Mouse (Mus musculus): ENCODE results near the gene Kmt5b. TPM values are rescaled to one million over a fixed set of nuclear protein-coding genes. Genes with fewer than 3 reads are reported as not detected.
A peak's percentile ranks its signal among the peaks of the same experiment; 100 is the strongest.

Kmt5b gene
- polyA plus RNA-seq, 1 experiment, result 7.4 TPM

- H3K4me3 ChIP-seq (ENCODE audit: control insufficient read depth, low read depth, low read length), result no peak overlapping the region
- no peaks in the 10 kb centered on the region for H3K4me1 ChIP-seq (ENCODE audit: control insufficient read depth, insufficient read depth, low read length)
- H3K27me3 ChIP-seq (ENCODE audit: control insufficient read depth, insufficient read depth, low read length), result no peaks in the 10 kb centered on the region
- no peak overlapping the region for H3K27ac ChIP-seq (ENCODE audit: control insufficient read depth, insufficient read depth, low read depth, low read length)
- TF ChIP-seq POLR2A (IDR thresholded peaks at IDR 0.05; ENCODE audit: control insufficient read depth, low read depth, low read length) (no peak), CTCF (IDR thresholded peaks at IDR 0.05; ENCODE audit: control insufficient read depth, insufficient read depth, insufficient replicate concordance, low read depth, low read length) (no peak)
- no peaks in the 10 kb centered on the region for H3K36me3 ChIP-seq (ENCODE audit: control insufficient read depth, insufficient read depth, low read length)
Measured at GRCm38 (mm10) chr19:3753240-3753633, 14.0 kb upstream of the Kmt5b start.

GRCm38 (mm10) chr19:3753738-3754137 lies 13.5 kb upstream of the Kmt5b start:
- TF ChIP-seq CTCF (IDR thresholded peaks at IDR 0.05; ENCODE audit: control insufficient read depth, insufficient read depth, insufficient replicate concordance, low read depth, low read length), result no peak
- TF ChIP-seq POLR2A (IDR thresholded peaks at IDR 0.05; ENCODE audit: control insufficient read depth, low read depth, low read length), result no peak
- no peak overlapping the region for H3K4me3 ChIP-seq (ENCODE audit: control insufficient read depth, low read depth, low read length)
- no peaks in the 10 kb centered on the region for H3K36me3 ChIP-seq (ENCODE audit: control insufficient read depth, insufficient read depth, low read length)
- H3K27ac ChIP-seq (ENCODE audit: control insufficient read depth, insufficient read depth, low read depth, low read length), result no peak overlapping the region
- no peaks in the 10 kb centered on the region for H3K27me3 ChIP-seq (ENCODE audit: control insufficient read depth, insufficient read depth, low read length)
- H3K4me1 ChIP-seq (ENCODE audit: control insufficient read depth, insufficient read depth, low read length), result peaks cover 2% of the 10 kb centered on the region; the same call in 1 of the 2 replicates

GRCm38 (mm10) chr19:3757861-3758260 lies 9.4 kb upstream of the Kmt5b start:
- peaks cover 3% of the 10 kb centered on the region; the same call in 1 of the 2 replicates for H3K4me1 ChIP-seq (ENCODE audit: control insufficient read depth, insufficient read depth, low read length)
- H3K4me3 ChIP-seq (ENCODE audit: control insufficient read depth, low read depth, low read length), result no peak overlapping the region
- H3K27me3 ChIP-seq (ENCODE audit: control insufficient read depth, insufficient read depth, low read length), result no peaks in the 10 kb centered on the region
- H3K36me3 ChIP-seq (ENCODE audit: control insufficient read depth, insufficient read depth, low read length), result no peaks in the 10 kb centered on the region
- no peak overlapping the region for H3K27ac ChIP-seq (ENCODE audit: control insufficient read depth, insufficient read depth, low read depth, low read length)
- no peak for TF ChIP-seq CTCF (IDR thresholded peaks at IDR 0.05; ENCODE audit: control insufficient read depth, insufficient read depth, insufficient replicate concordance, low read depth, low read length)
- TF ChIP-seq POLR2A (IDR thresholded peaks at IDR 0.05; ENCODE audit: control insufficient read depth, low read depth, low read length), result no peak

GRCm38 (mm10) chr19:3765221-3765820 lies 1.9 kb upstream of the Kmt5b start:
- no peak overlapping the region for H3K27ac ChIP-seq (ENCODE audit: control insufficient read depth, insufficient read depth, low read depth, low read length)
- no peaks in the 10 kb centered on the region for H3K27me3 ChIP-seq (ENCODE audit: control insufficient read depth, insufficient read depth, low read length)
- H3K36me3 ChIP-seq (ENCODE audit: control insufficient read depth, insufficient read depth, low read length), result no peaks in the 10 kb centered on the region
- H3K4me1 ChIP-seq (ENCODE audit: control insufficient read depth, insufficient read depth, low read length), result peaks cover 8% of the 10 kb centered on the region
- H3K4me3 ChIP-seq (ENCODE audit: control insufficient read depth, low read depth, low read length), result no peak overlapping the region
- TF ChIP-seq POLR2A (IDR thresholded peaks at IDR 0.05; ENCODE audit: control insufficient read depth, low read depth, low read length) (no peak), CTCF (IDR thresholded peaks at IDR 0.05; ENCODE audit: control insufficient read depth, insufficient read depth, insufficient replicate concordance, low read depth, low read length) (no peak)

DNA sequence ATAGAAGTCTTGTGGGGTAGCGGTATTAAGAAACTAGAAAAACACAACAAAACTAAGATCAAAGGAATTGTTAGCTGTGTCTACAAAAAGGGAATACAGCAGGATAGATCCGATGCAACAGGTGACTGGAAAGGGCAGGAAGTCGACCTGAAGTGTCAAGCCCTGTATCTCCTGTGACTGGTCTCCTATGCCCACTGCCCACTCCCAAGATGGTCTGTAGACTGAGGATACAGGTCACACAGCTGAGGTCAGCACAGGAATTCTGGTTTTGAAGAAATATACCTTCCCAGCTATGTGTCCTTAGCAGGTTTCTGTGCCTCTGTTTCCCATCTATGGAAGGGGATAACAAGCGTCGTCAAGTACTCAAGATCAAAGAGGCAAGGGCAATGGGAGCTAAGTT lies 843 bp upstream of the Kmt5b start:
- Histone ChIP-seq H3K36me3 (ENCODE audit: control insufficient read depth, insufficient read depth, low read length) (no peaks in the 10 kb centered on the region), H3K27ac (ENCODE audit: control insufficient read depth, insufficient read depth, low read depth, low read length) (no peak overlapping the region), H3K4me1 (ENCODE audit: control insufficient read depth, insufficient read depth, low read length) (peaks cover 8% of the 10 kb centered on the region), H3K4me3 (ENCODE audit: control insufficient read depth, low read depth, low read length) (no peak overlapping the region), H3K27me3 (ENCODE audit: control insufficient read depth, insufficient read depth, low read length) (no peaks in the 10 kb centered on the region)
- TF ChIP-seq CTCF (IDR thresholded peaks at IDR 0.05; ENCODE audit: control insufficient read depth, insufficient read depth, insufficient replicate concordance, low read depth, low read length) (no peak), POLR2A (IDR thresholded peaks at IDR 0.05; ENCODE audit: control insufficient read depth, low read depth, low read length) (no peak)

GRCm38 (mm10) chr19:3767781-3768696 lies 818 bp downstream of the Kmt5b start:
- TF ChIP-seq POLR2A (IDR thresholded peaks at IDR 0.05; ENCODE audit: control insufficient read depth, low read depth, low read length), result peak; percentile 90
- no peak for TF ChIP-seq CTCF (IDR thresholded peaks at IDR 0.05; ENCODE audit: control insufficient read depth, insufficient read depth, insufficient replicate concordance, low read depth, low read length)
- H3K27ac ChIP-seq (ENCODE audit: control insufficient read depth, insufficient read depth, low read depth, low read length), result peak overlapping the region; percentile 95
- H3K4me1 ChIP-seq (ENCODE audit: control insufficient read depth, insufficient read depth, low read length), result peaks cover 8% of the 10 kb centered on the region
- no peaks in the 10 kb centered on the region for H3K27me3 ChIP-seq (ENCODE audit: control insufficient read depth, insufficient read depth, low read length)
- no peaks in the 10 kb centered on the region for H3K36me3 ChIP-seq (ENCODE audit: control insufficient read depth, insufficient read depth, low read length)
- peak overlapping the region; percentile 93 for H3K4me3 ChIP-seq (ENCODE audit: control insufficient read depth, low read depth, low read length)

DNA sequence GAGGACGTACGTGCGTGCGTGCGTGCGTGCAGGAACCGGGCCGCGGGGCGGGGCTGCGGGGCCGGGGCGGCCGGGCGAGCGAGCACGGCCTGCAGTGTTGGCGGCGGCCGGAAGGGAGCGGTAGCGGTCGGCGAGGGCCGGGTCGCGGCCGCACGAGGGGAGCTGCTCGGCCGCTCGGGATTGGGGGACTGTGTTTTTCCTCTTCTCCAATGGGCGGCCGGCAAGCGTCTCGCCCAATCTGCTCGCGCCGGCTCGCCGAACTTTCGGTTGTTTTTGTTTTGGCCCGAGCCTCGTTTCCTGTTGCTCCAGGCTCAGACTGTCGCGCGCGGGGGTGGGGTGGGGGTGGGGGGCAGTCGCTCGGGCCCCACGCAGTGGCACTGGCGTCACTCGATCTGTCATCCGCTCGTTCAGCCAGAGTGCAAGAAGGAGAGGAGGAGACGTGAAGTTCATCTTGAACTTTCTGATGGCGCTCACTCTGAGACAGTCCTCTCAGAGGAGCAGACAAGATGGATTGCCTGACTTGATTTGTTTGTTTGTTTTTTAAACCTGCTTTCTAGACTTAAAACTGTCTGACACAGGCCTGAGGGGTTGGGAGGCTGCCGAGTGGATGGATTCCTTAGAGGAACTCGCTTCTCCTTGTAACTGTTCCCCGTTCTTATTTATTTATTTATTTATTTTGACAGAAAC lies 1.6 kb downstream of the Kmt5b start:
- Histone ChIP-seq H3K4me3 (ENCODE audit: control insufficient read depth, low read depth, low read length) (peak overlapping the region; percentile 93), H3K27ac (ENCODE audit: control insufficient read depth, insufficient read depth, low read depth, low read length) (peak overlapping the region; percentile 95), H3K36me3 (ENCODE audit: control insufficient read depth, insufficient read depth, low read length) (no peaks in the 10 kb centered on the region), H3K4me1 (ENCODE audit: control insufficient read depth, insufficient read depth, low read length) (peaks cover 8% of the 10 kb centered on the region), H3K27me3 (ENCODE audit: control insufficient read depth, insufficient read depth, low read length) (no peaks in the 10 kb centered on the region)
- TF ChIP-seq CTCF (IDR thresholded peaks at IDR 0.05; ENCODE audit: control insufficient read depth, insufficient read depth, insufficient replicate concordance, low read depth, low read length) (peak; percentile 34), POLR2A (IDR thresholded peaks at IDR 0.05; ENCODE audit: control insufficient read depth, low read depth, low read length) (no peak; the same call in 1 of the 2 replicates)

Measured in testis, adult 2 months (tissue).